8 mouse cellular contexts compared by ENCODE assay signal in genomic region chr5:33274085-33274952, GRCm38 (mm10). TPM values are rescaled to one million over a fixed set of nuclear protein-coding genes. Genes with fewer than 3 reads are reported as not detected.
DNase-seq lines count a peak whose midpoint lies in the region; ATAC-seq and TF ChIP-seq lines count a peak whose summit lies in the region.

No protein-coding gene starts in this region.

- H3K9me3 ChIP-seq in hindbrain, postnatal 0 days (ENCODE audit: low read length): no peaks in the 10 kb centered on the region

- 0 out of 2 replicates have a peak, but pooled peaks cover 5% of the 10 kb centered on the region for H3K4me1 ChIP-seq in hindbrain, postnatal 0 days (ENCODE audit: insufficient read depth, low read length)

- peak; percentile 33 for ATAC-seq in hindbrain, postnatal 0 days
- ATAC-seq in megakaryocyte, adult 5-6 weeks (ENCODE audit: poor library complexity, severe bottlenecking): peak; percentile 43

- peak; percentile 81 for DNase-seq in WW6 (ENCODE audit: low read depth, low spot score)
- peak; percentile 83 to 96 for DNase-seq in cerebellum, postnatal 4 days (ENCODE audit: low spot score in 2 of 2)
- peak; percentile 94 for DNase-seq in gastrocnemius, adult 2 months
- peak; percentile 96 for DNase-seq in hindbrain, postnatal 0 days (ENCODE audit: low spot score)
- peak; percentile 91 to 92 for DNase-seq in left cerebral cortex, adult 2 months (ENCODE audit: extremely low spot score in 1 of 2, low spot score in 2 of 2)
- DNase-seq in right cerebral cortex, adult 2 months (ENCODE audit: low spot score in 2 of 2): peak; percentile 90 to 91
- peak; percentile 89 for DNase-seq in urinary bladder, postnatal 14 days (ENCODE audit: low spot score)

- peak overlapping the region; percentile 98 for H3K27ac ChIP-seq in gastrocnemius, adult 2 months
- peak overlapping the region; percentile 99 for H3K27ac ChIP-seq in hindbrain, postnatal 0 days
- peak overlapping the region; percentile 99 for H3K27ac ChIP-seq in left cerebral cortex, adult 2 months

- peaks cover 3% of the 10 kb centered on the region for H3K36me3 ChIP-seq in hindbrain, postnatal 0 days (ENCODE audit: insufficient read depth, low read length)

- no peaks in the 10 kb centered on the region for H3K27me3 ChIP-seq in hindbrain, postnatal 0 days (ENCODE audit: insufficient read depth, low read length)

- H3K4me2 ChIP-seq in hindbrain, postnatal 0 days (ENCODE audit: low read depth, low read length): peak overlapping the region; percentile 73

- peak; percentile 34; the same call in 1 of the 2 replicates for TF ChIP-seq CTCF in gastrocnemius, adult 2 months (IDR thresholded peaks at IDR 0.05)
- TF ChIP-seq CTCF in hindbrain, postnatal 0 days (IDR thresholded peaks at IDR 0.05; ENCODE audit: low read depth): peak; percentile 18; the same call in 1 of the 2 replicates
- no peak; the same call in 1 of the 2 replicates for TF ChIP-seq CTCF in left cerebral cortex, adult 2 months (IDR thresholded peaks at IDR 0.05)

- H3K4me3 ChIP-seq in gastrocnemius, adult 2 months: peak overlapping the region; percentile 98
- peak overlapping the region; percentile 92 for H3K4me3 ChIP-seq in hindbrain, postnatal 0 days (ENCODE audit: low read length)
- peak overlapping the region; percentile 81 for H3K4me3 ChIP-seq in left cerebral cortex, adult 2 months

- intact Hi-C loops in gastrocnemius, adult 2 months (cut with DNase I): loop anchor here (2.0 to 10.0 kb wide), 2 partner anchors 104 to 510 kb away; partner anchors contain the start of genes Letm1 and Uvssa
- intact Hi-C loops in left cerebral cortex, adult 2 months (cut with DNase I): loop anchor here (1.0 to 10.0 kb wide), 3 partner anchors 54 to 380 kb away; partner anchors contain the start of genes Maea, Slbp, Tacc3 and Tmem129

- H3K9ac ChIP-seq in hindbrain, postnatal 0 days (replicated peaks; ENCODE audit: low read length): peak overlapping the region; percentile 89

- WGBS in hindbrain, postnatal 0 days: under 1% methylated on average over 78 of the region's 97 CpGs

RNA-seq across cellular contexts. Expression of gene Ctbp1, which starts 0.5 kb away (rescaled TPM):
- 100 to 1,000 TPM; 223 to 241 TPM for total RNA-seq in gastrocnemius, adult 2 months (2021)
- 468 and 519 TPM in 2 replicates for total RNA-seq in hindbrain, postnatal 0 days (2014; rRNA removed)
- polyA plus RNA-seq in hindbrain, postnatal 0 days (2015; fragmentation: Nextera tagmentation; extraction: Ambion mirVana): 372 and 378 TPM in 2 replicates
- total RNA-seq in left cerebral cortex, adult 2 months (2021): 100 to 1,000 TPM; 315 to 319 TPM
- total RNA-seq in megakaryocyte, adult 5-6 weeks (2015): 103 and 120 TPM in 2 replicates
- 103 and 127 TPM in 2 replicates for total RNA-seq in megakaryocyte, adult 5-6 weeks (2017)

RNA-seq across cellular contexts. Expression of gene Spon2, which starts 56.1 kb away (rescaled TPM):
- total RNA-seq in gastrocnemius, adult 2 months (2021): 1 to 10 TPM; 1.4 to 5.4 TPM
- 4.3 TPM in 2 replicates for total RNA-seq in hindbrain, postnatal 0 days (2014; rRNA removed)
- 3.6 and 3.9 TPM in 2 replicates for polyA plus RNA-seq in hindbrain, postnatal 0 days (2015; fragmentation: Nextera tagmentation; extraction: Ambion mirVana)
- under 1 TPM in 1 of 2 experiments, not detected in 1; 0.56 TPM for total RNA-seq in left cerebral cortex, adult 2 months (2021)
- total RNA-seq in megakaryocyte, adult 5-6 weeks (2015): 0.69 and 0.73 TPM in 2 replicates
- not detected in 2 replicates for total RNA-seq in megakaryocyte, adult 5-6 weeks (2017)

Comparison
In these comparisons a context has a peak if more than half of its experiments do, and no peak if none do; other contexts are left out.
1. Peak in every context shown above with its lines: DNase-seq, ATAC-seq, H3K4me3 ChIP-seq and H3K27ac ChIP-seq.